Mouse (Mus musculus) cortical plate, adult 2 months (tissue): ENCODE measurements around the gene Trim21.

Experiments
- CTCF ChIP-seq: fragments of 200-500 bp; IDR thresholded peaks from 2 replicates; pipeline ENCODE4 v1.5.1; 2011; ENCODE audit warnings: mild to moderate bottlenecking, control low read depth, low read length; ENCODE audit not compliant: insufficient read depth; ENCODE audit errors: extremely low read depth
- POLR2A ChIP-seq: fragments of 200-500 bp; IDR thresholded peaks from 2 replicates; pipeline ENCODE4 v1.6.1; 2011; ENCODE audit warnings: mild to moderate bottlenecking, low read length, control low read depth; ENCODE audit not compliant: insufficient read depth; ENCODE audit errors: extremely low read depth

GRCm38 (mm10) chr7:102566219-102566618 lies 933 bp upstream of the Trim21 start:
- TF ChIP-seq POLR2A (no peak), CTCF (no peak)
